Mouse (Mus musculus) kidney, embryonic 14.5 days (tissue): ENCODE measurements around the gene Map2k6. TPM values are rescaled to one million over a fixed set of nuclear protein-coding genes. Genes with fewer than 3 reads are reported as not detected.

ENCODE experiments used
- ATAC-seq: fragments of 200-750 bp; cut with Nextera tagmentation; 2 replicates; pipeline ENCODE4 v1.8.0; 2017; ENCODE audit warnings: moderate number of reproducible peaks, mild to moderate bottlenecking, moderate TSS enrichment, moderate library complexity; ENCODE audit not compliant: low FRiP score, low TSS enrichment
- H3K27ac ChIP-seq: fragments of 300-500 bp; sonication (generic); 2 replicates; pipeline ENCODE4 v1.5.1; 2014; ENCODE audit warnings: low read depth, mild to moderate bottlenecking, low read length, moderate library complexity, mixed read lengths
- H3K27me3 ChIP-seq: fragments of 300-500 bp; sonication (generic); 2 replicates; pipeline ENCODE4 v1.6.1; 2014; ENCODE audit warnings: mild to moderate bottlenecking, low read length; ENCODE audit not compliant: control insufficient read depth, insufficient read depth
- H3K36me3 ChIP-seq: fragments of 300-500 bp; sonication (generic); 2 replicates; pipeline ENCODE4 v1.6.1; 2014; ENCODE audit warnings: low read length, mixed read lengths; ENCODE audit not compliant: control insufficient read depth, insufficient read depth
- H3K4me1 ChIP-seq: fragments of 300-500 bp; sonication (generic); 2 replicates; pipeline ENCODE4 v1.6.1; 2014; ENCODE audit warnings: low read length, mixed read lengths; ENCODE audit not compliant: control insufficient read depth, insufficient read depth
- H3K4me2 ChIP-seq: fragments of 300-500 bp; sonication (generic); replicated peaks from 2 replicates; pipeline ENCODE4 v1.6.1; 2014; ENCODE audit warnings: low read depth, mild to moderate bottlenecking, low read length
- H3K4me3 ChIP-seq: fragments of 300-500 bp; sonication (generic); 2 replicates; pipeline ENCODE4 v1.5.1; 2014; ENCODE audit warnings: mild to moderate bottlenecking, low read length
- H3K9ac ChIP-seq: fragments of 300-500 bp; sonication (generic); 2 replicates; pipeline ENCODE4 v1.6.1; 2014; ENCODE audit warnings: low read depth, mild to moderate bottlenecking, low read length, moderate library complexity
- H3K9me3 ChIP-seq: fragments of 300-500 bp; sonication (generic); 2 replicates; pipeline ENCODE4 v1.6.1; 2016; ENCODE audit warnings: low read length; ENCODE audit not compliant: control insufficient read depth
- WGBS: fragments of 180-500 bp; shearing (Covaris S2); extraction: QIAGEN DNeasy Blood & Tissue Kit; methylation state at CpG from one replicate; pipeline ENCODE4 v1.1.7; 2014; 5-methylcytosine and 5-hydroxymethylcytosine counted together
- polyA plus RNA-seq: library from polyadenylated mRNA; unstranded; fragments of >200 nt; fragmentation: Nextera tagmentation; extraction: Ambion mirVana; gene quantifications from 2 replicates; pipeline ENCODE4 v1.2.1, GENCODE M21; 2014

Gene Map2k6
- polyA plus RNA-seq, 1 experiment from 2014 or later = 26.6 TPM

- H3K36me3 ChIP-seq = no peaks in the 10 kb centered on the region
- peak overlapping the region; percentile 62 for H3K4me3 ChIP-seq
- H3K4me1 ChIP-seq = peaks cover 16% of the 10 kb centered on the region
- 8% methylated on average over 15 of the region's 15 CpGs for WGBS
- ATAC-seq = no peak; the same call in 1 of the 2 replicates
- no peak overlapping the region for H3K27ac ChIP-seq
- H3K27me3 ChIP-seq = no peaks in the 10 kb centered on the region
- H3K9me3 ChIP-seq = no peaks in the 10 kb centered on the region
- H3K9ac ChIP-seq = peak overlapping the region; percentile 53; the same call in 1 of the 2 replicates
- peak overlapping the region; percentile 63 for H3K4me2 ChIP-seq
These were observed 573 bp downstream of the Map2k6 start for GRCm38 (mm10) chr11:110399240-110400150.

DNA sequence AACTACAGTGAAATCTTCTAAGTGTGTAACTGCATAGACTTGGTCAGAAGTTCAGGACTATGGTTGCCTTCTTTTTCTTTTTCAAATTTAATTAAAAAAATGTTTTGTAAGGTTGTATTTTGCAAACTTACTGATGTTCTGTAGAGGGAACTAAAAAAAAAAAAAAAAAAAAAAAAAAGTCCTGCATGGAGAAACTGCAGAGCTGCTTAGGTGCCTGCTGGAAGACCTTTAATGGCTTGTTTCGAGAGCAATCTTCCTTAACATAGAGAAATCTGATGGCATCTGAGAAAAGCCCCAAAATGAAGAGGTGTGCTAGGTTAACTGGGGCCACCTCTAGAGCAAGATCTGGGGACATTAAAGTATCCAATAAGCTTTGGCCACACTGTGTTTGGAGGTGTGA, 1.4 kb downstream of the Map2k6 start:
- peak overlapping the region; percentile 63 for H3K4me2 ChIP-seq
- peak overlapping the region; percentile 62 for H3K4me3 ChIP-seq
- WGBS = 17% methylated on average over 1 of the region's 1 CpGs
- no peaks in the 10 kb centered on the region for H3K36me3 ChIP-seq
- no peaks in the 10 kb centered on the region for H3K9me3 ChIP-seq
- no peaks in the 10 kb centered on the region for H3K27me3 ChIP-seq
- no peak for ATAC-seq
- no peak overlapping the region for H3K27ac ChIP-seq
- peak overlapping the region; percentile 53; the same call in 1 of the 2 replicates for H3K9ac ChIP-seq
- H3K4me1 ChIP-seq = peaks cover 16% of the 10 kb centered on the region

- no peaks in the 10 kb centered on the region for H3K27me3 ChIP-seq
- 10% methylated on average over 3 of the region's 3 CpGs for WGBS
- no peak overlapping the region for H3K4me3 ChIP-seq
- no peaks in the 10 kb centered on the region for H3K36me3 ChIP-seq
- peak overlapping the region; percentile 15; the same call in 1 of the 2 replicates for H3K4me2 ChIP-seq
- H3K9ac ChIP-seq = no peak overlapping the region
- H3K4me1 ChIP-seq = peaks cover 16% of the 10 kb centered on the region
- H3K9me3 ChIP-seq = no peaks in the 10 kb centered on the region
- no peak overlapping the region; the same call in 1 of the 2 replicates for H3K27ac ChIP-seq
- no peak for ATAC-seq
These were observed 3.7 kb downstream of the Map2k6 start for GRCm38 (mm10) chr11:110402671-110403070.

DNA sequence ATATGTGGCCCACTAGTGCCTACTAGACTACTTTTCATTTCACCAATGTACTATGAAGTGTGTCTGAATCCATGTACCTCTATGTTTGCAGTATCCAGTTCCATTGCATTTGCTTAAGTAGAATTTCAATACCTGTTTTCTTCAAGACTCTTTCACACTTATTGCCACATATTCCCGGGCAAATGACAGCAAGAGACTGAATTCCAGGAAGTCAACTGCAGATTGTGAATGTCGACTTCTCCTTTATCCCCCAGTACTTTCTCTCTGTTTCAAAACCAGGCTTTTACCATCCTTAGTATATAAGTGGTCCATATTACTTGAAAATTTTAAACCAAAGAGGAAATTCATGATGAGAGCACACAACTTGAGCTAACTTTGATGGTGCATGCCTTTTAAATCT, 4.7 kb downstream of the Map2k6 start:
- ATAC-seq = no peak

DNA sequence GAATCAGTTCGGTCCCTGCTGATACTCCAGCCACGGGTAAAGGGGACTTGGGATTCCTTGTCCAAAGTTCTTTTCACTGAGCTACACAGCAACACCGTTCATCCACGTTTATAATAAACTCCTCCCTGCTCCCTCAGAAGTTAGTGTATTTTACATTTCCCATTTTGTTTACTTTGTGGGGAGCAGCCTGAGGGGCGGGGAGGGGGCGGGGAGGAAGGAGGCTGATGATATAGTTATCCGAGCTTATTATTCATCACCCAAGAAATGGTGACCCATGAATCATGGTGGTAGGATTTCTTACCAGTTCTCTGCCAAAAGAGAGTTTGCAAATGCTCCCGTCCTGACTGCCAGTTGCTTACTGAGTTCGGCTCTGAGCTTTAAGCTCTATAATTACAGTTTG, 6.7 kb downstream of the Map2k6 start:
- H3K27me3 ChIP-seq = no peaks in the 10 kb centered on the region
- no peak overlapping the region for H3K27ac ChIP-seq
- no peak overlapping the region for H3K4me3 ChIP-seq
- no peaks in the 10 kb centered on the region for H3K36me3 ChIP-seq
- no peaks in the 10 kb centered on the region for H3K9me3 ChIP-seq
- peaks cover 12% of the 10 kb centered on the region for H3K4me1 ChIP-seq
- no peak for ATAC-seq
- H3K4me2 ChIP-seq = no peak overlapping the region
- H3K9ac ChIP-seq = no peak overlapping the region
- WGBS = 64% methylated on average over 9 of the region's 9 CpGs

More for the DNA sequence above, 4.7 kb downstream of the Map2k6 start:
- H3K27me3 ChIP-seq = no peaks in the 10 kb centered on the region
- no peak overlapping the region for H3K4me2 ChIP-seq
- H3K4me3 ChIP-seq = no peak overlapping the region
- no peaks in the 10 kb centered on the region for H3K36me3 ChIP-seq
- no peak overlapping the region for H3K9ac ChIP-seq
- WGBS = 93% methylated on average over 2 of the region's 2 CpGs
- H3K27ac ChIP-seq = no peak overlapping the region
- no peaks in the 10 kb centered on the region for H3K9me3 ChIP-seq
- peaks cover 16% of the 10 kb centered on the region for H3K4me1 ChIP-seq

- Histone ChIP-seq H3K4me3 (no peak overlapping the region), H3K9ac (no peak overlapping the region), H3K27me3 (no peaks in the 10 kb centered on the region), H3K27ac (no peak overlapping the region), H3K4me2 (no peak overlapping the region), H3K9me3 (no peaks in the 10 kb centered on the region), H3K4me1 (no peaks in the 10 kb centered on the region), H3K36me3 (no peaks in the 10 kb centered on the region)
- ATAC-seq = no peak
- WGBS = 86% methylated on average over 12 of the region's 12 CpGs
These were observed 10.2 kb downstream of the Map2k6 start for GRCm38 (mm10) chr11:110409131-110409530.

GRCm38 (mm10) chr11:110409776-110410175, 10.9 kb downstream of the Map2k6 start:
- Histone ChIP-seq H3K4me2 (no peak overlapping the region), H3K27me3 (no peaks in the 10 kb centered on the region), H3K27ac (no peak overlapping the region), H3K36me3 (no peaks in the 10 kb centered on the region), H3K9me3 (no peaks in the 10 kb centered on the region), H3K9ac (no peak overlapping the region), H3K4me3 (no peak overlapping the region), H3K4me1 (no peaks in the 10 kb centered on the region)
- 76% methylated on average over 9 of the region's 9 CpGs for WGBS
- ATAC-seq = no peak

GRCm38 (mm10) chr11:110411596-110411995, 12.7 kb downstream of the Map2k6 start:
- Histone ChIP-seq H3K4me1 (no peaks in the 10 kb centered on the region), H3K4me2 (no peak overlapping the region), H3K9ac (no peak overlapping the region), H3K4me3 (no peak overlapping the region), H3K36me3 (no peaks in the 10 kb centered on the region), H3K9me3 (no peaks in the 10 kb centered on the region), H3K27ac (no peak overlapping the region), H3K27me3 (no peaks in the 10 kb centered on the region)
- WGBS = 94% methylated on average over 13 of the region's 13 CpGs
- no peak for ATAC-seq

GRCm38 (mm10) chr11:110414263-110414662, 15.3 kb downstream of the Map2k6 start:
- ATAC-seq = no peak
- no peak overlapping the region for H3K27ac ChIP-seq
- WGBS = 88% methylated on average over 7 of the region's 7 CpGs

More at GRCm38 (mm10) chr11:110414263-110414662, 15.3 kb downstream of the Map2k6 start:
- no peak overlapping the region for H3K9ac ChIP-seq
- H3K36me3 ChIP-seq = no peaks in the 10 kb centered on the region; the same call in 1 of the 2 replicates
- no peak overlapping the region for H3K4me3 ChIP-seq
- no peaks in the 10 kb centered on the region for H3K27me3 ChIP-seq
- no peaks in the 10 kb centered on the region for H3K9me3 ChIP-seq
- H3K4me2 ChIP-seq = no peak overlapping the region
- H3K4me1 ChIP-seq = no peaks in the 10 kb centered on the region
